Comparison of ENCODE assay signal across 17 mouse cellular contexts in genomic region chr13:44770808-44771605, GRCm38 (mm10). TPM values are rescaled to one million over a fixed set of nuclear protein-coding genes. Genes with fewer than 3 reads are reported as not detected.
DNase-seq lines count a peak whose midpoint lies in the region; ATAC-seq lines count a peak whose summit lies in the region.
"Had no signal": no experiment of that assay in that cellular context is flagged by ENCODE, and none has a peak within 500 bp of the region (broad histone marks: within the 10 kb centered on the region; RNA-seq: fewer than 3 reads in every experiment).

No protein-coding gene starts in this region.

- H3K4me3 ChIP-seq in forebrain, embryonic 13.5 days = no peak overlapping the region
- H3K4me3 ChIP-seq: left cerebral cortex, adult 2 months; limb, embryonic 13.5 days had no signal

- no peak overlapping the region for H3K4me2 ChIP-seq in forebrain, embryonic 13.5 days
- H3K4me2 ChIP-seq: hindbrain, embryonic 14.5 days; limb, embryonic 13.5 days had no signal

- 76% methylated on average over 5 of the region's 5 CpGs for WGBS in forebrain, embryonic 13.5 days

- no peak overlapping the region for H3K27ac ChIP-seq in forebrain, embryonic 13.5 days
- H3K27ac ChIP-seq: hindbrain, embryonic 14.5 days; left cerebral cortex, adult 2 months; limb, embryonic 13.5 days; macrophage had no signal

- H3K36me3 ChIP-seq in forebrain, embryonic 13.5 days (ENCODE audit: poor library complexity, severe bottlenecking) = no peaks in the 10 kb centered on the region

- H3K9ac ChIP-seq in forebrain, embryonic 13.5 days = no peak overlapping the region
- H3K9ac ChIP-seq: hindbrain, embryonic 14.5 days; limb, embryonic 13.5 days had no signal

- H3K27me3 ChIP-seq in forebrain, embryonic 13.5 days = no peaks in the 10 kb centered on the region
- H3K27me3 ChIP-seq: limb, embryonic 13.5 days had no signal

- peak; percentile 29 to 32 for DNase-seq in adrenal gland, postnatal 36 days
- DNase-seq in adrenal gland, adult 8-10 months = no peak
- DNase-seq in A20 (ENCODE audit: low read depth, low spot score) = peak; percentile 83
- peak; percentile 40 to 66 for DNase-seq in natural killer cell, adult 2 months (ENCODE audit: low spot score in 2 of 2)
- no peak for DNase-seq in frontal cortex, postnatal 10 days (ENCODE audit: low spot score in 2 of 2)
- DNase-seq: cerebellum, postnatal 14 days; heart, postnatal 10 days; kidney, adult 9 months; lung, adult 18-20 months; midbrain, embryonic 14.5 days had no signal

- no peaks in the 10 kb centered on the region for H3K9me3 ChIP-seq in forebrain, embryonic 13.5 days (replicated peaks)
- H3K9me3 ChIP-seq: limb, embryonic 13.5 days had no signal

- peaks cover 9% of the 10 kb centered on the region; the same call in 1 of the 2 replicates for H3K4me1 ChIP-seq in forebrain, embryonic 13.5 days

- ATAC-seq in activated CD4-positive, CD25-positive, alpha-beta regulatory T cell, adult 4 months = peak; percentile 69
- no peak for ATAC-seq in megakaryocyte-erythroid progenitor cell, adult 5-6 weeks (replicated peaks; ENCODE audit: low FRiP score, low TSS enrichment, poor library complexity, severe bottlenecking)
- no peak for ATAC-seq in forebrain, embryonic 13.5 days

RNA-seq across cellular contexts. Expression of gene Jarid2, which starts 41.7 kb away (rescaled TPM):
- 10 to 100 TPM; 35.8 to 40.6 TPM for total RNA-seq in adrenal gland, postnatal 36 days (2021)
- total RNA-seq in adrenal gland, adult 8-10 months (2022) = 10 to 100 TPM; 32.9 to 48.1 (median 37.8) TPM
- polyA plus RNA-seq in activated CD4-positive, CD25-positive, alpha-beta regulatory T cell, adult 4 months (2017; shearing (Covaris generic)) = 10 to 100 TPM; 47.3 to 58.1 TPM
- 32.7 and 37.0 TPM in 2 replicates for total RNA-seq in megakaryocyte-erythroid progenitor cell, adult 5-6 weeks (2014; fragmentation: Nextera tagmentation)
- total RNA-seq in megakaryocyte-erythroid progenitor cell, adult 5-6 weeks (2017) = 28.1 and 31.7 TPM in 2 replicates
- 36.7 and 39.9 TPM in 2 replicates for polyA plus RNA-seq in forebrain, embryonic 13.5 days (2015; fragmentation: Nextera tagmentation; extraction: Ambion mirVana)

Comparison
In these comparisons a context has a peak if more than half of its experiments do, and no peak if none do; other contexts are left out.
1. DNase-seq: peak in adrenal gland, postnatal 36 days (2 of 2), A20 (single experiment) and natural killer cell, adult 2 months (2 of 2); none in adrenal gland, adult 8-10 months (single experiment) and frontal cortex, postnatal 10 days (0 of 2).